Mouse (Mus musculus) liver, postnatal 0 days (tissue): ENCODE measurements at regions not wholly inside any gene's neighbourhood (a gene's known extent, or its start where the extent isn't known, plus 50 kb on each side); places are given as distances from the start of the nearest gene placed in this dataset.

ENCODE experiments used
- CTCF ChIP-seq: sonication (generic); IDR thresholded peaks from 2 replicates; pipeline ENCODE4 v1.5.1; 2016; ENCODE audit warnings: antibody characterized with exemption, low read depth
- EP300 ChIP-seq: IDR thresholded peaks from 2 replicates; pipeline ENCODE4 v1.6.1; 2016; ENCODE audit warnings: antibody characterized with exemption, low read depth, mild to moderate bottlenecking

DNA sequence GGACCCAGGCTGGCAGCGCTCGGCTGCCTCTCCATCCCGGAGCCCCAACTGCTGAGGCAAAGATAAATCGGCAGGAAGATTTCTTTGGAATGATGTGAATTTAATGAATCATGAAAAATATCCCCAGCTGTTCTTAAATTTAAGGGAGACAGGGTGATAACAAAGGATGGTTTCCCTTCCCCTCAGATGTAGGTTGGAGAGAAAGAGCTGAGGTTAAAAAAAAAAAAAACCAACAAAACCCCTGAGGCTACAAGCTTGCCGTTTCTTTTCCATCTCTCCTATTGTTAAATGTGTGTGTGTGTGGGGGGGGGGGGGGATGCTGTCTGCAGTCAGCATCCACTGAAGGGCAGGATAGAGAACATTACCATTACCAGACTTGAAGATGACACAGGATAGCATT, 111.9 kb upstream of the Smyd2 start:
- no peak for TF ChIP-seq CTCF
- no peak for TF ChIP-seq EP300
